ENCODE assay signal across 27 mouse cellular contexts in genomic region chr1:44325483-44325882, GRCm38 (mm10).
DNase-seq lines count a peak whose midpoint lies in the region; ATAC-seq lines count a peak whose summit lies in the region.
"Had no signal": no experiment of that assay in that cellular context is flagged by ENCODE, and none has a peak within 500 bp of the region (broad histone marks: within the 10 kb centered on the region; RNA-seq: fewer than 3 reads in every experiment).

No protein-coding gene starts in this region.

- H3K9me3 ChIP-seq in lung, embryonic 16.5 days (ENCODE audit: control insufficient read depth, low read length): 0 out of 2 replicates have a peak, but pooled peaks cover 3% of the 10 kb centered on the region
- H3K9me3 ChIP-seq: midbrain, embryonic 10.5 days; midbrain, embryonic 15.5 days; neural tube, embryonic 15.5 days; stomach, embryonic 15.5 days had no signal

- DNase-seq in heart, postnatal 4 days: peak; percentile 5
- DNase-seq in heart, adult 9 months (ENCODE audit: low spot score in 2 of 2): no peak
- peak; percentile 2 to 10 for DNase-seq in layer of hippocampus, postnatal 14 days (ENCODE audit: low spot score in 2 of 2)
- no peak for DNase-seq in layer of hippocampus, postnatal 25 days (ENCODE audit: extremely low spot score in 1 of 2, low spot score in 1 of 2)
- DNase-seq in lung, adult 18-20 months: no peak
- DNase-seq: adrenal gland, postnatal 25 days; B cell, adult 2 months; cerebellum, adult 11-12 months; cerebellum, postnatal 36 days; gastrocnemius, postnatal 25 days; heart, adult 11 months; kidney, adult 9 months; kidney, postnatal 36 days; liver, embryonic 13.5 days; lung, adult 2 months; retina, postnatal 1 day; right cerebral cortex, postnatal 25 days had no signal

- H3K27me3 ChIP-seq in lung, embryonic 16.5 days (ENCODE audit: control insufficient read depth, insufficient read depth, low read depth, low read length): no peaks in the 10 kb centered on the region
- H3K27me3 ChIP-seq: heart, embryonic 12.5 days; liver, embryonic 13.5 days; midbrain, embryonic 15.5 days; neural tube, embryonic 15.5 days; stomach, embryonic 15.5 days had no signal

- no peaks in the 10 kb centered on the region for H3K36me3 ChIP-seq in lung, embryonic 16.5 days (ENCODE audit: control insufficient read depth, insufficient read depth, low read length)
- H3K36me3 ChIP-seq: heart, embryonic 12.5 days; hindbrain, embryonic 10.5 days; liver, embryonic 13.5 days; midbrain, embryonic 10.5 days; midbrain, embryonic 15.5 days; neural tube, embryonic 15.5 days; stomach, embryonic 15.5 days had no signal

- H3K9ac ChIP-seq in lung, embryonic 16.5 days (ENCODE audit: low read length): no peak overlapping the region
- H3K9ac ChIP-seq: heart, embryonic 12.5 days; liver, embryonic 13.5 days; midbrain, embryonic 15.5 days; neural tube, embryonic 15.5 days; stomach, embryonic 15.5 days had no signal

- no peak overlapping the region for H3K4me3 ChIP-seq in lung, embryonic 16.5 days (ENCODE audit: low read length)
- H3K4me3 ChIP-seq: heart, embryonic 12.5 days; hindbrain, embryonic 10.5 days; left cerebral cortex, adult 2 months; liver, embryonic 13.5 days; midbrain, embryonic 10.5 days; midbrain, embryonic 15.5 days; neural tube, embryonic 15.5 days; stomach, embryonic 15.5 days had no signal

- H3K4me2 ChIP-seq in lung, embryonic 16.5 days (ENCODE audit: low read depth, low read length): no peak overlapping the region
- H3K4me2 ChIP-seq: heart, embryonic 12.5 days; liver, embryonic 13.5 days; midbrain, embryonic 15.5 days; neural tube, embryonic 15.5 days; stomach, embryonic 15.5 days had no signal

- no peak for ATAC-seq in lung, embryonic 16.5 days (ENCODE audit: low read depth)
- ATAC-seq: forebrain, embryonic 14.5 days; intestine, postnatal 0 days; midbrain, embryonic 15.5 days had no signal

- H3K27ac ChIP-seq in lung, embryonic 16.5 days (ENCODE audit: low read length): peak overlapping the region; percentile 36; the same call in 1 of the 2 replicates
- H3K27ac ChIP-seq: hindbrain, embryonic 10.5 days; left cerebral cortex, adult 2 months; liver, embryonic 13.5 days; midbrain, embryonic 10.5 days; midbrain, embryonic 15.5 days; neural tube, embryonic 15.5 days; stomach, embryonic 15.5 days had no signal

- no peaks in the 10 kb centered on the region for H3K4me1 ChIP-seq in lung, embryonic 16.5 days (replicated peaks; ENCODE audit: control insufficient read depth, insufficient read depth, low read length)
- H3K4me1 ChIP-seq: heart, embryonic 12.5 days; hindbrain, embryonic 10.5 days; liver, embryonic 13.5 days; midbrain, embryonic 10.5 days; midbrain, embryonic 15.5 days; neural tube, embryonic 15.5 days; stomach, embryonic 15.5 days had no signal

- 12% methylated on average over 1 of the region's 1 CpGs for WGBS in lung, embryonic 16.5 days

Comparison
In these comparisons a context has a peak if more than half of its experiments do, and no peak if none do; other contexts are left out.
1. DNase-seq: peak in heart, postnatal 4 days (single experiment) and layer of hippocampus, postnatal 14 days (2 of 2); none in heart, adult 9 months (0 of 2), layer of hippocampus, postnatal 25 days (0 of 2) and lung, adult 18-20 months (0 of 2).